Mouse (Mus musculus): Measurements from ENCODE around the gene Megf8. TPM values are rescaled to one million over a fixed set of nuclear protein-coding genes. Genes with fewer than 3 reads are reported as not detected.
A peak's percentile ranks its signal among the peaks of the same experiment; 100 is the strongest.

Gene Megf8
- polyA plus RNA-seq, 1 experiment from 2014 or later, result 15.4 TPM

- H3K27ac ChIP-seq (replicated peaks; ENCODE audit: low read depth, low read length), result no peak overlapping the region
- H3K4me2 ChIP-seq (ENCODE audit: low read depth, low read length), result no peak overlapping the region
- H3K36me3 ChIP-seq (ENCODE audit: control insufficient read depth, insufficient read depth, low read length), result peaks cover 100% of the 10 kb centered on the region
- H3K27me3 ChIP-seq (replicated peaks; ENCODE audit: control insufficient read depth, insufficient read depth, low read length), result no peaks in the 10 kb centered on the region
- DNase-seq (ENCODE audit: low spot score) (peak; percentile 68), ATAC-seq (ENCODE audit: low read depth) (peak; percentile 14; the same call in 1 of the 2 replicates)
- H3K9ac ChIP-seq (ENCODE audit: low read depth, low read length), result no peak overlapping the region
- 93% methylated on average over 2 of the region's 2 CpGs for WGBS
- peaks cover 6% of the 10 kb centered on the region; the same call in 1 of the 2 replicates for H3K9me3 ChIP-seq (ENCODE audit: control insufficient read depth, low read length)
- no peak overlapping the region for H3K4me3 ChIP-seq (ENCODE audit: low read depth, low read length)
- no peaks in the 10 kb centered on the region for H3K4me1 ChIP-seq (ENCODE audit: control insufficient read depth, insufficient read depth, low read length)
Observed at GRCm38 (mm10) chr7:25290911-25291310, 26.1 kb upstream of the Megf8 start.

GRCm38 (mm10) chr7:25292107-25292506 is 24.9 kb upstream of the Megf8 start:
- Histone ChIP-seq H3K27ac (replicated peaks; ENCODE audit: low read depth, low read length) (no peak overlapping the region; the same call in 1 of the 2 replicates), H3K4me1 (ENCODE audit: control insufficient read depth, insufficient read depth, low read length) (peaks cover 4% of the 10 kb centered on the region; the same call in 1 of the 2 replicates), H3K36me3 (ENCODE audit: control insufficient read depth, insufficient read depth, low read length) (peaks cover 91% of the 10 kb centered on the region), H3K4me2 (ENCODE audit: low read depth, low read length) (no peak overlapping the region), H3K27me3 (replicated peaks; ENCODE audit: control insufficient read depth, insufficient read depth, low read length) (no peaks in the 10 kb centered on the region), H3K4me3 (ENCODE audit: low read depth, low read length) (no peak overlapping the region), H3K9ac (ENCODE audit: low read depth, low read length) (0 out of 2 replicates have a peak overlapping the region, but pooled peaks have one; percentile 16), H3K9me3 (ENCODE audit: control insufficient read depth, low read length) (peaks cover 6% of the 10 kb centered on the region; the same call in 1 of the 2 replicates)
- WGBS, result 68% methylated on average over 7 of the region's 7 CpGs
- no peak for ATAC-seq (ENCODE audit: low read depth)
- no peak for DNase-seq (ENCODE audit: low spot score)

GRCm38 (mm10) chr7:25293191-25293739 is 23.7 kb upstream of the Megf8 start:
- Histone ChIP-seq H3K9ac (ENCODE audit: low read depth, low read length) (no peak overlapping the region), H3K4me3 (ENCODE audit: low read depth, low read length) (no peak overlapping the region), H3K27ac (replicated peaks; ENCODE audit: low read depth, low read length) (no peak overlapping the region), H3K4me1 (ENCODE audit: control insufficient read depth, insufficient read depth, low read length) (peaks cover 4% of the 10 kb centered on the region; the same call in 1 of the 2 replicates), H3K4me2 (ENCODE audit: low read depth, low read length) (no peak overlapping the region), H3K36me3 (ENCODE audit: control insufficient read depth, insufficient read depth, low read length) (peaks cover 79% of the 10 kb centered on the region), H3K9me3 (ENCODE audit: control insufficient read depth, low read length) (peaks cover 6% of the 10 kb centered on the region; the same call in 1 of the 2 replicates), H3K27me3 (replicated peaks; ENCODE audit: control insufficient read depth, insufficient read depth, low read length) (no peaks in the 10 kb centered on the region)
- ATAC-seq (ENCODE audit: low read depth) (no peak), DNase-seq (ENCODE audit: low spot score) (no peak)
- whole genome bisulfite sequencing, result 85% methylated on average over 8 of the region's 10 CpGs

- Histone ChIP-seq H3K27me3 (replicated peaks; ENCODE audit: control insufficient read depth, insufficient read depth, low read length) (no peaks in the 10 kb centered on the region), H3K9me3 (ENCODE audit: control insufficient read depth, low read length) (peaks cover 4% of the 10 kb centered on the region; the same call in 1 of the 2 replicates), H3K27ac (replicated peaks; ENCODE audit: low read depth, low read length) (no peak overlapping the region), H3K36me3 (ENCODE audit: control insufficient read depth, insufficient read depth, low read length) (peaks cover 67% of the 10 kb centered on the region), H3K4me3 (ENCODE audit: low read depth, low read length) (no peak overlapping the region), H3K4me1 (ENCODE audit: control insufficient read depth, insufficient read depth, low read length) (peaks cover 4% of the 10 kb centered on the region; the same call in 1 of the 2 replicates), H3K9ac (ENCODE audit: low read depth, low read length) (no peak overlapping the region), H3K4me2 (ENCODE audit: low read depth, low read length) (no peak overlapping the region)
- DNase-seq (ENCODE audit: low spot score) (no peak), ATAC-seq (ENCODE audit: low read depth) (no peak)
- 88% methylated on average over 4 of the region's 4 CpGs for WGBS
Observed at GRCm38 (mm10) chr7:25294495-25294894, 22.5 kb upstream of the Megf8 start.

- no peak overlapping the region for H3K9ac ChIP-seq (ENCODE audit: low read depth, low read length)
- H3K4me3 ChIP-seq (ENCODE audit: low read depth, low read length), result no peak overlapping the region
- 88% methylated on average over 12 of the region's 12 CpGs for WGBS
- H3K4me1 ChIP-seq (ENCODE audit: control insufficient read depth, insufficient read depth, low read length), result peaks cover 4% of the 10 kb centered on the region; the same call in 1 of the 2 replicates
- DNase-seq (ENCODE audit: low spot score) (no peak), ATAC-seq (ENCODE audit: low read depth) (no peak)
- no peak overlapping the region for H3K27ac ChIP-seq (replicated peaks; ENCODE audit: low read depth, low read length)
- peaks cover 61% of the 10 kb centered on the region for H3K36me3 ChIP-seq (ENCODE audit: control insufficient read depth, insufficient read depth, low read length)
- H3K27me3 ChIP-seq (replicated peaks; ENCODE audit: control insufficient read depth, insufficient read depth, low read length), result no peaks in the 10 kb centered on the region
- no peaks in the 10 kb centered on the region for H3K9me3 ChIP-seq (ENCODE audit: control insufficient read depth, low read length)
- no peak overlapping the region; the same call in 1 of the 2 replicates for H3K4me2 ChIP-seq (ENCODE audit: low read depth, low read length)
Observed at GRCm38 (mm10) chr7:25294960-25295722, 21.8 kb upstream of the Megf8 start.

- Histone ChIP-seq H3K9ac (ENCODE audit: low read depth, low read length) (peak overlapping the region; percentile 87), H3K9me3 (ENCODE audit: control insufficient read depth, low read length) (no peaks in the 10 kb centered on the region), H3K27me3 (replicated peaks; ENCODE audit: control insufficient read depth, insufficient read depth, low read length) (no peaks in the 10 kb centered on the region), H3K4me1 (ENCODE audit: control insufficient read depth, insufficient read depth, low read length) (peaks cover 4% of the 10 kb centered on the region; the same call in 1 of the 2 replicates), H3K4me2 (ENCODE audit: low read depth, low read length) (peak overlapping the region; percentile 64), H3K4me3 (ENCODE audit: low read depth, low read length) (peak overlapping the region; percentile 83), H3K36me3 (ENCODE audit: control insufficient read depth, insufficient read depth, low read length) (peaks cover 42% of the 10 kb centered on the region), H3K27ac (replicated peaks; ENCODE audit: low read depth, low read length) (peak overlapping the region; percentile 95)
- no peak for DNase-seq (ENCODE audit: low spot score)
- ATAC-seq (ENCODE audit: low read depth), result peak; percentile 21
- WGBS, result under 1% methylated on average over 19 of the region's 21 CpGs
Observed at GRCm38 (mm10) chr7:25296945-25297453, 20.0 kb upstream of the Megf8 start.

- under 1% methylated on average over 45 of the region's 52 CpGs for WGBS
- H3K9ac ChIP-seq (ENCODE audit: low read depth, low read length), result peak within 1 kb of the TSS; percentile 87
- peak; percentile 94 for ATAC-seq (ENCODE audit: low read depth)
- H3K36me3 ChIP-seq (ENCODE audit: control insufficient read depth, insufficient read depth, low read length), result peaks cover 35% of the 10 kb centered on the region
- H3K27me3 ChIP-seq (replicated peaks; ENCODE audit: control insufficient read depth, insufficient read depth, low read length), result no peaks in the 10 kb centered on the region
- peaks cover 4% of the 10 kb centered on the region; the same call in 1 of the 2 replicates for H3K4me1 ChIP-seq (ENCODE audit: control insufficient read depth, insufficient read depth, low read length)
- H3K4me2 ChIP-seq (ENCODE audit: low read depth, low read length), result peak within 1 kb of the TSS; percentile 64
- no peaks in the 10 kb centered on the region for H3K9me3 ChIP-seq (ENCODE audit: control insufficient read depth, low read length)
- DNase-seq (ENCODE audit: low spot score), result peak; percentile 98
- H3K27ac ChIP-seq (replicated peaks; ENCODE audit: low read depth, low read length), result peak within 1 kb of the TSS; percentile 95
- H3K4me3 ChIP-seq (ENCODE audit: low read depth, low read length), result peak within 1 kb of the TSS; percentile 83
Observed at GRCm38 (mm10) chr7:25297454-25298325, 19.3 kb upstream of the Megf8 start, which contains the start of gene Pafah1b3. Gene Pafah1b3, minus strand, starts transcription at chr7:25297986.

- Histone ChIP-seq H3K9ac (ENCODE audit: low read depth, low read length) (no peak within 1 kb of the TSS), H3K4me1 (ENCODE audit: control insufficient read depth, insufficient read depth, low read length) (peaks cover 4% of the 10 kb centered on the region; the same call in 1 of the 2 replicates), H3K9me3 (ENCODE audit: control insufficient read depth, low read length) (no peaks in the 10 kb centered on the region), H3K4me3 (ENCODE audit: low read depth, low read length) (no peak within 1 kb of the TSS), H3K27me3 (replicated peaks; ENCODE audit: control insufficient read depth, insufficient read depth, low read length) (no peaks in the 10 kb centered on the region), H3K36me3 (ENCODE audit: control insufficient read depth, insufficient read depth, low read length) (0 out of 2 replicates have a peak, but pooled peaks cover 1% of the 10 kb centered on the region), H3K4me2 (ENCODE audit: low read depth, low read length) (no peak within 1 kb of the TSS), H3K27ac (replicated peaks; ENCODE audit: low read depth, low read length) (no peak within 1 kb of the TSS)
- ATAC-seq (ENCODE audit: low read depth), result no peak
- peak; percentile 52 for DNase-seq (ENCODE audit: low spot score)
- WGBS, result 47% methylated on average over 15 of the region's 19 CpGs
Observed at GRCm38 (mm10) chr7:25301063-25301462, 15.9 kb upstream of the Megf8 start, which contains the start of gene Prr19. Gene Prr19, plus strand, starts transcription at chr7:25301411.
